Mouse (Mus musculus): ENCODE measurements at regions not wholly inside any gene's neighbourhood (a gene's known extent, or its start where the extent isn't known, plus 50 kb on each side); places are given as distances from the start of the nearest gene placed in this dataset.

- no peak for DNase-seq (ENCODE audit: low spot score in 2 of 2)
These were observed 88.2 kb upstream of the Haao start for GRCm38 (mm10) chr17:83935969-83936368.

GRCm38 (mm10) chr17:83935232-83935631 lies 87.5 kb upstream of the Haao start:
- no peak for DNase-seq (ENCODE audit: low spot score in 2 of 2)

- peak in 1 of 2 experiments; percentile 40 for DNase-seq (ENCODE audit: low spot score in 2 of 2)
These were observed 86.0 kb upstream of the Haao start for GRCm38 (mm10) chr17:83933743-83934142.

GRCm38 (mm10) chr17:83930401-83930800 lies 82.6 kb upstream of the Haao start:
- DNase-seq (ENCODE audit: low spot score in 2 of 2) = no peak

- DNase-seq (ENCODE audit: low spot score in 2 of 2) = no peak
These were observed 80.1 kb upstream of the Haao start for GRCm38 (mm10) chr17:83927749-83928387.

- DNase-seq (ENCODE audit: low spot score in 2 of 2) = no peak
These were observed 76.6 kb upstream of the Haao start for GRCm38 (mm10) chr17:83924259-83924922.

- DNase-seq (ENCODE audit: low spot score in 2 of 2) = no peak
These were observed 73.1 kb upstream of the Haao start for GRCm38 (mm10) chr17:83920894-83921293.

- DNase-seq (ENCODE audit: low spot score in 2 of 2) = no peak
These were observed 72.5 kb upstream of the Haao start for GRCm38 (mm10) chr17:83920225-83920624.

- no peak for DNase-seq (ENCODE audit: low spot score in 2 of 2)
These were observed 70.8 kb upstream of the Haao start for GRCm38 (mm10) chr17:83918413-83919139.

- DNase-seq (ENCODE audit: low spot score in 2 of 2) = no peak
These were observed 70.0 kb upstream of the Haao start for GRCm38 (mm10) chr17:83917781-83918180.

GRCm38 (mm10) chr17:83916684-83917166 lies 69.0 kb upstream of the Haao start:
- no peak for DNase-seq (ENCODE audit: low spot score in 2 of 2)

GRCm38 (mm10) chr17:83915034-83915433 lies 67.3 kb upstream of the Haao start:
- no peak for DNase-seq (ENCODE audit: low spot score in 2 of 2)

GRCm38 (mm10) chr17:83914603-83915002 lies 66.8 kb upstream of the Haao start:
- DNase-seq (ENCODE audit: low spot score in 2 of 2) = no peak

- DNase-seq (ENCODE audit: low spot score in 2 of 2) = no peak
These were observed 66.1 kb upstream of the Haao start for GRCm38 (mm10) chr17:83913711-83914415.

- no peak for DNase-seq (ENCODE audit: low spot score in 2 of 2)
These were observed 64.7 kb upstream of the Haao start for GRCm38 (mm10) chr17:83912421-83912820.

- no peak for DNase-seq (ENCODE audit: low spot score in 2 of 2)
These were observed 61.0 kb upstream of the Haao start for GRCm38 (mm10) chr17:83908811-83909210.

- DNase-seq (ENCODE audit: low spot score in 2 of 2) = no peak
These were observed 59.8 kb upstream of the Haao start for GRCm38 (mm10) chr17:83907538-83907937.

GRCm38 (mm10) chr17:83906751-83907537 lies 59.2 kb upstream of the Haao start:
- no peak for DNase-seq (ENCODE audit: low spot score in 2 of 2)

GRCm38 (mm10) chr17:83903467-83903866 lies 55.7 kb upstream of the Haao start:
- DNase-seq (ENCODE audit: low spot score in 2 of 2) = peak; percentile 36 to 74

GRCm38 (mm10) chr17:83902523-83902922 lies 54.8 kb upstream of the Haao start:
- DNase-seq (ENCODE audit: low spot score in 2 of 2) = no peak

GRCm38 (mm10) chr17:83902091-83902490 lies 54.3 kb upstream of the Haao start:
- DNase-seq (ENCODE audit: low spot score in 2 of 2) = no peak

Measured in layer of hippocampus, adult 8-10 months (tissue).